Mouse (Mus musculus): ENCODE data around the gene Fam222b.

DNA sequence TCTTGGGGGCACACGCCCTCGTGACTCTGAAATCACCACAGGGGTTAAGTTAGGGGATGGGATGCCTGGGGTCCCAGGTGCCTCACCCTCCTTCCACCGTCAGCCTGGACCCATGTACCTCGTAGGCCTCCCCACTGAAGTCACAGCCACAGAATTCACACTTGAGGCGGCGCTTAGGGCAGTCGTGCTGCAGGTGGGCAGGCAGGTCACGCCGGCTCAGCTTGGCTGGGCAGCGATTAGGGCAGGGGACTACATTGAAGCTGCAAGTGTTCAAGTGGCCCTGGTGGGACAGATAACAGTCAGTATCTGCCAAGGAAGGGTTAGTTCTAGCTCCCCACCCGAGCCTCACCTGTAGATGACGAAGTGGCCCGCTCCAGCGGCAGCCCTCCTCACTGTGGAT, 66.7 kb downstream of the Fam222b start:
- no peak for TF ChIP-seq CTCF (IDR thresholded peaks at IDR 0.05; ENCODE audit: extremely low read depth, insufficient read depth, insufficient read length, insufficient replicate concordance)
- TF ChIP-seq POLR2A (IDR thresholded peaks at IDR 0.05; ENCODE audit: low read depth, low read length): no peak

All from spleen, adult 2 months (tissue).